17 mouse cellular contexts compared by ENCODE assay signal in genomic region chr9:66338005-66338782, GRCm38 (mm10). TPM values are rescaled to one million over a fixed set of nuclear protein-coding genes. Genes with fewer than 3 reads are reported as not detected.
DNase-seq lines count a peak whose midpoint lies in the region; ATAC-seq and TF ChIP-seq lines count a peak whose summit lies in the region.
"Had no signal": no experiment of that assay in that cellular context is flagged by ENCODE, and none has a peak within 500 bp of the region (broad histone marks: within the 10 kb centered on the region; RNA-seq: fewer than 3 reads in every experiment).

No protein-coding gene starts in this region.

- H3K27me3 ChIP-seq in kidney, postnatal 0 days (ENCODE audit: insufficient read depth, low read length): no peaks in the 10 kb centered on the region
- H3K27me3 ChIP-seq: forebrain, embryonic 13.5 days; hindbrain, embryonic 15.5 days had no signal

- no peaks in the 10 kb centered on the region for H3K36me3 ChIP-seq in kidney, postnatal 0 days (ENCODE audit: insufficient read depth, low read length)
- H3K36me3 ChIP-seq: heart, embryonic 10.5 days; hindbrain, embryonic 15.5 days had no signal

- no peaks in the 10 kb centered on the region for H3K9me3 ChIP-seq in kidney, postnatal 0 days (replicated peaks; ENCODE audit: low read length)
- H3K9me3 ChIP-seq: forebrain, embryonic 13.5 days; heart, embryonic 10.5 days; hindbrain, embryonic 15.5 days had no signal

- DNase-seq in kidney, postnatal 0 days (ENCODE audit: low spot score): peak; percentile 30
- no peak for DNase-seq in kidney, adult 9 months
- DNase-seq in urinary bladder, postnatal 14 days (ENCODE audit: low spot score): peak; percentile 13
- DNase-seq in urinary bladder, adult 2 months (ENCODE audit: low spot score): no peak
- DNase-seq in brain, embryonic 14.5 days (ENCODE audit: low read depth): peak; percentile 55
- DNase-seq in retina, postnatal 1 day: peak; percentile 86
- no peak for DNase-seq in thymus, postnatal 25 days
- DNase-seq in spleen, adult 18-20 months: no peak
- DNase-seq: cerebellum, adult 18-20 months; gastrocnemius, postnatal 36 days; heart, postnatal 14 days; kidney, adult 18-20 months; right cerebral cortex, postnatal 25 days had no signal

- H3K4me2 ChIP-seq in kidney, postnatal 0 days (ENCODE audit: low read length): no peak overlapping the region
- H3K4me2 ChIP-seq: forebrain, embryonic 13.5 days; hindbrain, embryonic 15.5 days; midbrain, embryonic 11.5 days had no signal

- 0 out of 2 replicates have a peak, but pooled peaks cover 4% of the 10 kb centered on the region for H3K4me1 ChIP-seq in kidney, postnatal 0 days (replicated peaks; ENCODE audit: insufficient read depth, low read length)
- H3K4me1 ChIP-seq: heart, embryonic 10.5 days; hindbrain, embryonic 15.5 days had no signal

- no peak for TF ChIP-seq POLR2A in brain, embryonic 14.5 days (IDR thresholded peaks at IDR 0.05; ENCODE audit: borderline replicate concordance, extremely low read depth, insufficient read depth, insufficient read length, poor library complexity, severe bottlenecking)

- no peak overlapping the region for H3K4me3 ChIP-seq in kidney, postnatal 0 days (replicated peaks; ENCODE audit: low read depth, low read length)
- H3K4me3 ChIP-seq: forebrain, embryonic 13.5 days; heart, embryonic 10.5 days; hindbrain, embryonic 15.5 days had no signal

- H3K27ac ChIP-seq in kidney, postnatal 0 days: no peak overlapping the region
- H3K27ac ChIP-seq: forebrain, embryonic 13.5 days; heart, embryonic 10.5 days; hindbrain, embryonic 15.5 days had no signal

- H3K9ac ChIP-seq in kidney, postnatal 0 days (ENCODE audit: low read depth, low read length): no peak overlapping the region
- H3K9ac ChIP-seq: forebrain, embryonic 13.5 days; hindbrain, embryonic 15.5 days had no signal

- TF ChIP-seq CTCF in kidney, postnatal 0 days (IDR thresholded peaks at IDR 0.05; ENCODE audit: low read depth): no peak
- no peak for TF ChIP-seq CTCF in brain, embryonic 14.5 days (IDR thresholded peaks at IDR 0.05; ENCODE audit: borderline replicate concordance, extremely low read depth, insufficient read depth, insufficient read length)

- WGBS in kidney, postnatal 0 days: 49% methylated on average over 3 of the region's 3 CpGs

- no peak for ATAC-seq in kidney, postnatal 0 days (replicated peaks; ENCODE audit: low FRiP score, low read depth)
- ATAC-seq: forebrain, embryonic 13.5 days had no signal

RNA-seq across cellular contexts. Expression of gene Herc1, which starts 12.1 kb away (rescaled TPM):
- 12.6 and 12.8 TPM in 2 replicates for polyA plus RNA-seq in kidney, postnatal 0 days (2015; fragmentation: Nextera tagmentation; extraction: Ambion mirVana)
- polyA plus RNA-seq in urinary bladder, adult 2 months (2012; rRNA removed): 19.9 and 20.9 TPM in 2 replicates
- polyA plus RNA-seq in brain, embryonic 14.5 days (2012; rRNA removed): 54.5 and 66.5 TPM in 2 replicates

Comparison
In these comparisons a context has a peak if more than half of its experiments do, and no peak if none do; other contexts are left out.
1. DNase-seq: peak in kidney, postnatal 0 days (single experiment), urinary bladder, postnatal 14 days (single experiment), brain, embryonic 14.5 days (single experiment) and retina, postnatal 1 day (single experiment); none in kidney, adult 9 months (single experiment), urinary bladder, adult 2 months (single experiment), thymus, postnatal 25 days (single experiment) and spleen, adult 18-20 months (0 of 2).